Mouse (Mus musculus) cerebellum, adult 2 months (tissue): Measurements from ENCODE around the gene Ppt2. TPM values are rescaled to one million over a fixed set of nuclear protein-coding genes. Genes with fewer than 3 reads are reported as not detected.

Experiments used
- DNase-seq, 2 experiments: peaks; one replicate each; pipeline ENCODE4 v3.0.0; 2021
- H3K27ac ChIP-seq: fragments of 200-500 bp; 2 replicates; pipeline ENCODE4 v1.5.1; 2012; ENCODE audit warnings: low read length, control low read depth, inconsistent platforms; ENCODE audit not compliant: insufficient read depth
- H3K27me3 ChIP-seq: fragments of 200-500 bp; 2 replicates; pipeline ENCODE4 v1.6.1; 2012; ENCODE audit warnings: inconsistent platforms, mild to moderate bottlenecking, low read length, moderate library complexity; ENCODE audit not compliant: control insufficient read depth, insufficient read depth
- H3K4me1 ChIP-seq: fragments of 200-500 bp; 2 replicates; pipeline ENCODE4 v1.6.1; 2011; ENCODE audit warnings: low read length; ENCODE audit not compliant: control insufficient read depth, insufficient read depth
- H3K4me3 ChIP-seq: fragments of 200-500 bp; replicated peaks from 2 replicates; pipeline ENCODE3; 2011; ENCODE audit warnings: mild to moderate bottlenecking, low read depth, low read length, control low read depth; ENCODE audit not compliant: insufficient read depth
- CTCF ChIP-seq: fragments of 200-500 bp; IDR thresholded peaks from 2 replicates; pipeline ENCODE4 v1.5.1; 2011; ENCODE audit warnings: low read depth, mild to moderate bottlenecking, control low read depth, low read length, moderate library complexity, borderline replicate concordance; ENCODE audit not compliant: insufficient read depth
- POLR2A ChIP-seq: fragments of 200-500 bp; IDR thresholded peaks from 2 replicates; pipeline ENCODE4 v1.6.1; 2011; ENCODE audit warnings: low read length, control low read depth, borderline replicate concordance; ENCODE audit not compliant: insufficient read depth
- WGBS: fragments of 180-500 bp; shearing (Covaris S2); methylation state at CpG from one replicate; pipeline ENCODE4 v1.1.7; 2018; 5-methylcytosine and 5-hydroxymethylcytosine counted together
- polyA plus RNA-seq: library from polyadenylated mRNA; depleted of rRNA; stranded (reverse); fragments of >200 nt; gene quantifications from 2 replicates; pipeline ENCODE4 v1.2.3, GENCODE M21; 2012

The Ppt2 gene
- polyA plus RNA-seq, 1 experiment = 57.3 TPM

DNA sequence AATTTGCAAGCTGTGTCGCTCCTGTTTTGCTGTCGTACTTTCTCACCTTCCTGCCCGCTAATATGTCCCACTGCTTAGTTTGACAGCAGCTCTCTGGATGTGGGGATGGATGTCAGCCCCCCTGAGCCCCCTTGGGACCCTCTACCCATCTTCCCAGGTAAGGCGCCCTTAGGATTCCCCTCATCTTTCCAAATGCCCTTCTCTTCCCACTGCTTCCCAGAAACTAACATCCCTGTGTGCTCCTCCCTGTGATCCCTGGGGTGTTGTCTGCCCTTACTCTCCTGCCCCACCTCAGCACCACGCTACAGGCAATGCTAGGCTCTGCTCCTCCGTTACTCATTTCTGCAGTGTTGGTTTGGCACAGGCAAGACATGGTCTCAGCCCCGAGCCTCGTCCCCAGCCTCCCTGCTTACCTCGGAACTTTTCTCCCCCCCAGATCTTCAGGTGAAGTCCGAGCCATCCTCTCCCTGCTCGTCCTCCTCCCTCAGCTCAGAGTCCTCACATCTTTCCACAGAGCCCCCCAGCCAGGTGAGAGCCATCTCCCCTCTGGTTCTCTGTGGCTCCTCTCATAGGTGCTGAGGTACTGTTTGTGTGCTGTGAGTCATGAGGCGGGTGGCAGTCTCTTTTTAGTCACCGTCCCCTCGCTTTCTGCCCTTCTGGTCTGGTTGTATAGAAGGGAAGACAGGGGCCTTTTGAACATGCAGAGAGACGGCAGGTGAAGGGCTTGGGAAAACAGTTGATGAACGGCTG is 20.0 kb upstream of the Ppt2 start:
- 83% methylated on average over 16 of the region's 16 CpGs for WGBS
- DNase-seq = peak; percentile 12 to 19
- H3K27ac ChIP-seq = no peak overlapping the region

DNA sequence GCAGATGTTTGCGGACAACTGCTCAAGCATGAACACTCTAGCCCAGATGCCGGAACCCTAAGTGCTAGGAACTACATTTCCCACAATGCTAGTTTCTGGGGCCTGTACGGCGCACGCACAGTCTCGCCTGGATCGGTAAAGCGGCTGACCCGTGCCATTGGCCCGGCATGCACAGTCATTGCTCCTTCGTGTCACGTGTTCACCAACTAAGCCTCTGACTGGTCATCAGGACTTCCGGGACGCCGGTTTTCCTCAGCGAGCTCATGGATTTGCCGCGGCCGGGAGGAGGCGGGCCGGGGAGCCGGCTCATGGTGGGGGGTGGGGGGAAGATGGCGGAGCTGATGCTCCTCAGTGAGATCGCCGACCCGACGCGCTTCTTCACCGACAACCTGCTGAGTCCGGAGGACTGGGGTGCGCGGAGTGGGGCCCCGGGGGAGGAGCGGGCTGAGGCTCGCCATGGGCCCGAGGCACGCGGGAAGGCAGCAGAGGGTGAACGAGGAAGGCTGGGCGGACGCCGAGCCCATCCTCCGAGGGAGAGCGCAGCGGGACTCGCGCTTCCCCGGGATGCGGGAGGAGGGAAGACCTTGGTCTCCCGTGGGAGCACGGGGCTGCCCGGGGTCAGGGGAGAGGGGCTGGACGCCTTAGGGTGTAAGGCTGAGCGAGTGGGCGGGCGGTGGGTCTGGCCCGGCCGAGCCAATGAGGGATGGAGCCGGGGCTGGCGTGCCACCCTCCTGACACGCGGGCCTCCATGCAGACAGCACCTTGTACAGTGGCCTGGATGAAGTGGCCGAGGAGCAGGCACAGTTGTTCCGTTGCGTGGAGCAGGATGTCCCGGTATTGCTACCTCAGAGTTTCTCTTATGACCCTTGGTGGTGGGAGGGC is 18.8 kb upstream of the Ppt2 start, which contains the start of gene Atf6b:
Atf6b (plus strand) TSS at position 241 of the 882 bp plus-strand sequence.
- H3K27ac ChIP-seq = 0 out of 2 replicates have a peak within 1 kb of the TSS, but pooled peaks have one; percentile 8
- H3K4me3 ChIP-seq = peak within 1 kb of the TSS; percentile 68
- TF ChIP-seq CTCF = no peak
- TF ChIP-seq POLR2A = peak; percentile 31; the same call in 1 of the 2 replicates
- no peaks in the 10 kb centered on the region for H3K27me3 ChIP-seq
- WGBS = 2% methylated on average over 66 of the region's 66 CpGs
- H3K4me1 ChIP-seq = peaks cover 18% of the 10 kb centered on the region
- peak; percentile 94 to 99 for DNase-seq

More for the DNA sequence above, 20.0 kb upstream of the Ppt2 start:
- TF ChIP-seq CTCF (no peak), POLR2A (no peak)
- no peaks in the 10 kb centered on the region for H3K27me3 ChIP-seq
- H3K4me1 ChIP-seq = peaks cover 15% of the 10 kb centered on the region
- peak overlapping the region; percentile 5 for H3K4me3 ChIP-seq

DNA sequence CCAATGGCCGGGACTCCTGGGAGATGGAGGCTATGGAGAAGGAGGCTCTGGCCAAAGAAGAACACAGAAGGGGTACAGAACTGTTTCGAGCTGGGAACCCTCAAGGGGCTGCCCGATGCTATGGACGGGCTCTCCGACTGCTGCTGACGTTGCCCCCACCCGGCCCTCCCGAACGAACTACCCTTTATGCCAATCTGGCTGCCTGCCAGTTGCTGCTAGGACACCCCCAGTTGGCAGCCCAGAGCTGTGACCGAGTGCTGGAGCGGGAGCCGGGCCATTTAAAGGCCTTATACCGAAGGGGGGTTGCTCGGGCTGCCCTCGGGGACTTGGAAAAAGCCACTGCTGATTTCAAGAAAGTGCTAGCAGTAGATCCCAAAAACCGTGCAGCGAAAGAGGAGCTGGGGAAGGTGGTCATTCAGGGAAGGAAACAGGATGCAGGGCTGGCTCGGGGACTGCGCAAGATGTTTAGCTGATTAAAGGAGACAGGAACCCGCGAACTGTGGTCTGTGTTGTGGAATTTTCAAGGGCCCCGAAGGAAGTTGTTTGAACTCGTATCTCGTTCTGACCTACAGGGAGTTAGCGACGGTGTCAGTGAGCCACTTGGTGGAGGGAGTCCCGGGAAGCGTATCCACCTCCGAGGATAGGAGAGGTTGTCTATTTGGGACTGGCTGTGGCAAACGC is 17.7 kb upstream of the Ppt2 start:
- TF ChIP-seq CTCF (no peak), POLR2A (no peak)
- WGBS = 49% methylated on average over 30 of the region's 30 CpGs
- Histone ChIP-seq H3K27ac (no peak overlapping the region), H3K27me3 (no peaks in the 10 kb centered on the region), H3K4me3 (no peak overlapping the region), H3K4me1 (peaks cover 25% of the 10 kb centered on the region)
- DNase-seq = peak; percentile 35 to 46

DNA sequence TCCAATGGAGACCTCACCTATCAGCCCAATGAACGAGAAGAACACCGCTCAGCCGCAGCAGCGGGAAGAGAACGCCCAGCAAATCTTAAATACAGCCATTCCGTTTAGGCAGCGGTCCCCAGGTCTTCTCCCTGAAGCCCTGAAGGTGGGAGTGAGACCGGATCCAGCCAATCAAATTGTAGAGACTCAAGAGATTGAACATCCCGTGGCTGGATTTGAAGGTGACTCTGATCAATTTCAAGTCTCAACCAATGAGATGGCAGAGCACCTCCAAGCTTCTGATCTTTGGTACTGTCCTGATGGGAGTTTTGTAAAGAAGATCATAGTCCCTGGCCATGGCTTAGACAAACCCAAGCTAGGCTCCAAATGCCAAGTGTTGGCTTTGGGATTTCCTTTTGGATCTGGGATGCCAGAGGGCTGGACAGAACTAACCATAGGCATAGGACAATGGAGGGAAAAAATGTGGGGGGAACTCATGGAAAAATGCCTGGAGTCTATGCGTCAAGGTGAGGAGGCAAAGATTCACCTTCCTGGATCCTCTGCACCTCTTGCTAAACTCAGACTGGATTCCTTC is 17.0 kb upstream of the Ppt2 start:
- no peak for TF ChIP-seq CTCF
- no peak for TF ChIP-seq POLR2A
- 37% methylated on average over 10 of the region's 10 CpGs for WGBS
- H3K4me1 ChIP-seq = peaks cover 31% of the 10 kb centered on the region
- H3K4me3 ChIP-seq = peak overlapping the region; percentile 99
- no peak overlapping the region; the same call in 1 of the 2 replicates for H3K27ac ChIP-seq
- no peaks in the 10 kb centered on the region for H3K27me3 ChIP-seq
- DNase-seq = peak; percentile 19 to 31

DNA sequence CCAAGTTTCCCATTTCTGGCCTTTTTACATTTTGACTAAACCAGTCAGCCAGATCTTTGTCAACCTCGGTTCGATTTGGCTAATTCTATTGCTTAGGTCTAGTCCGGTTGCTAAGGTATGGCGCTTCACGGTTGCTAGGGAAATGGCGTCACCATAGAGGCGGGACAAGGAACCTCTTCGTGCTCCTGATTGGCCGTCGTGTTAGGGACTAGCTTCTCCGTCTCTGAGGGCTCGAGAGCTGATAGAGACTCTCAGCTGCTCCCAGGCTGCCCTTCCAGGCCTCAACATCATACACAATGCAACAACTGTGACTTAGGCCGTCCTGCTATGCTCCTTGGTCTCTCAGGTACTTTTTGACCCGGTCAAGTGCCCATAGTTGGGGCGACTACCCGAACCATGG is 16.3 kb upstream of the Ppt2 start, which contains the start of gene Fkbpl:
Fkbpl (plus strand) TSS at position 157 of the 400 bp plus-strand sequence.
- Histone ChIP-seq H3K4me3 (peak within 1 kb of the TSS; percentile 99), H3K27me3 (no peaks in the 10 kb centered on the region), H3K27ac (peak within 1 kb of the TSS; percentile 75; the same call in 1 of the 2 replicates), H3K4me1 (peaks cover 37% of the 10 kb centered on the region)
- peak; percentile 98 for DNase-seq
- under 1% methylated on average over 16 of the region's 16 CpGs for WGBS
- TF ChIP-seq CTCF (no peak), POLR2A (peak; percentile 49; the same call in 1 of the 2 replicates)

DNA sequence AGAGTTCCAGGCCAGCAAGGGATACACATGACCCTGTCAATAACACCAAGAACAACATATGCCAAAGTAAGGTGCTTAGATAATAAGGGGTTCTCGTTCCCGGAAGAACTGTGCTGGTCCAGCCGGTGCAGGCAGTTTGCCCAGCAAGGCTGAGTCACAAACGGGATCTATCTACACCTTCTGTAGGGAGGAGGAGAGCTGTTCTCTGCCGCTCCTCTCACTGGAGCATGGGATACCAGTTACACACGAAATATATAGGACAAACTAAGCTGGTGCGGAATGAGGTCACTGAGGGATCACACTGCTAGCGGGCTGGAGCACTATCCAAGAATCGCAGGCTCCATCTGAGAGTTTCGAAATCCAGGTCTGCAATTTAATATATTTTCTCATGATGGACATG is 15.6 kb upstream of the Ppt2 start:
- H3K4me1 ChIP-seq = peaks cover 43% of the 10 kb centered on the region
- H3K27me3 ChIP-seq = no peaks in the 10 kb centered on the region
- peak overlapping the region; percentile 38 for H3K4me3 ChIP-seq
- H3K27ac ChIP-seq = peak overlapping the region; percentile 75; the same call in 1 of the 2 replicates
- TF ChIP-seq CTCF = no peak
- peak; percentile 35; the same call in 1 of the 2 replicates for TF ChIP-seq POLR2A
- WGBS = 18% methylated on average over 10 of the region's 10 CpGs
- peak; percentile 81 to 90 for DNase-seq
